Mouse (Mus musculus): ENCODE data around the gene Ddx56. TPM values are rescaled to one million over a fixed set of nuclear protein-coding genes. Genes with fewer than 3 reads are reported as not detected.
A peak's percentile ranks its signal among the peaks of the same experiment; 100 is the strongest.

The Ddx56 gene
- polyA plus RNA-seq, 1 experiment from 2014 or later, result 80.8 TPM

DNA sequence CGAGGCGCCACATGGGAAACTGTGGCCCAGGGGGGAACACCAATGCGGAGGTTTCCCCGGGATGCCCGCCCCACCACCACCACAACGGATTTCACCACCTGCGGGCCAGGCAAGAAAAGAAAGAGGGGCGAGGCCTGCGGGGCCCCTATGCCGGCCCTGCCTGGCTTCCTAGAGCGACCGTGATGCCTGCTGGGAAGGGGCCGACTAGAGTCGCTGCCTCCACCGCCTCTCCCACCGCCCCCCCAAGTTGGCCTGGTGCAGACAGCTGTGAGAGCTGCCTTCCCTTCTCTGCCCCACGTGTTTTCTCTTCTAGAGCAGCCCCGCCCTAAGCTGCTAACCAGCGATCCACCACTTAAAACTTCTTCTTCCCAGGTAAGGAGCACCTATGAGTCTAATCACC, 22.9 kb downstream of the Ddx56 start:
- Histone ChIP-seq H3K9ac (ENCODE audit: low read length) (no peak overlapping the region), H3K27ac (ENCODE audit: low read length) (no peak overlapping the region), H3K4me2 (ENCODE audit: low read depth, low read length) (no peak overlapping the region), H3K36me3 (ENCODE audit: control insufficient read depth, insufficient read depth, low read length) (no peaks in the 10 kb centered on the region), H3K4me3 (ENCODE audit: low read length) (no peak overlapping the region), H3K9me3 (ENCODE audit: control insufficient read depth, low read length) (no peaks in the 10 kb centered on the region), H3K27me3 (ENCODE audit: control insufficient read depth, insufficient read depth, low read depth, low read length) (no peaks in the 10 kb centered on the region), H3K4me1 (replicated peaks; ENCODE audit: control insufficient read depth, insufficient read depth, low read length) (no peaks in the 10 kb centered on the region)
- ATAC-seq (ENCODE audit: low read depth), result no peak
- WGBS, result 48% methylated on average over 18 of the region's 19 CpGs

DNA sequence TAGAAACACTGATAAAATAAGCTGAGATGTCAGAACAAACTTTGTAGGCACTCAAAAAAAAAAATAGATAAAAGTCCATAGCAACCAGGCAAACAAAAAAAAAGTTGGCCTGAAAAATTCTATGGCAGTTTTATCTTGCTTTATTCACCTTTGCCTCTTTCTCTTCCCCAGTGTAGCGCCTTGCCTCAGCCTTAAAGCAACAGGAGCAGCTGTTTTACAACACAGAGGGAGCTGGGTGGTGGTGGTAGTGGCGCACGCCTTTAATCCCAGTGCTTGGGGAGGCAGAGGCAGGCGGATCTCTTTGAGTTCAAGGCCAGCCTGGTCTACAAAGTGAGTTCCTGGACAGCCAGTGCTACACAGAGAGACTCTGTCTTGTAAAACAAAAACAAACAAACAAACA, 34.5 kb downstream of the Ddx56 start:
- Histone ChIP-seq H3K27ac (ENCODE audit: low read length) (no peak overlapping the region), H3K4me2 (ENCODE audit: low read depth, low read length) (no peak overlapping the region), H3K4me3 (ENCODE audit: low read length) (no peak overlapping the region), H3K4me1 (replicated peaks; ENCODE audit: control insufficient read depth, insufficient read depth, low read length) (no peaks in the 10 kb centered on the region), H3K27me3 (ENCODE audit: control insufficient read depth, insufficient read depth, low read depth, low read length) (no peaks in the 10 kb centered on the region), H3K36me3 (ENCODE audit: control insufficient read depth, insufficient read depth, low read length) (no peaks in the 10 kb centered on the region), H3K9me3 (ENCODE audit: control insufficient read depth, low read length) (peaks cover 9% of the 10 kb centered on the region; the same call in 1 of the 2 replicates), H3K9ac (ENCODE audit: low read length) (no peak overlapping the region)
- ATAC-seq (ENCODE audit: low read depth), result no peak
- 81% methylated on average over 4 of the region's 4 CpGs for WGBS

GRCm38 (mm10) chr11:6230012-6230411, 37.6 kb downstream of the Ddx56 start, which contains the start of gene Npc1l1:
Gene Npc1l1 (minus strand): TSS chr11:6230143.
- H3K36me3 ChIP-seq (ENCODE audit: control insufficient read depth, insufficient read depth, low read length), result no peaks in the 10 kb centered on the region
- peaks cover 2% of the 10 kb centered on the region; the same call in 1 of the 2 replicates for H3K9me3 ChIP-seq (ENCODE audit: control insufficient read depth, low read length)
- 60% methylated on average over 7 of the region's 7 CpGs for WGBS
- no peak within 1 kb of the TSS for H3K9ac ChIP-seq (ENCODE audit: low read length)
- no peak for ATAC-seq (ENCODE audit: low read depth)
- H3K4me2 ChIP-seq (ENCODE audit: low read depth, low read length), result no peak within 1 kb of the TSS
- no peak within 1 kb of the TSS for H3K27ac ChIP-seq (ENCODE audit: low read length)
- H3K4me3 ChIP-seq (ENCODE audit: low read length), result no peak within 1 kb of the TSS
- H3K4me1 ChIP-seq (replicated peaks; ENCODE audit: control insufficient read depth, insufficient read depth, low read length), result no peaks in the 10 kb centered on the region
- no peaks in the 10 kb centered on the region; the same call in 1 of the 2 replicates for H3K27me3 ChIP-seq (ENCODE audit: control insufficient read depth, insufficient read depth, low read depth, low read length)

DNA sequence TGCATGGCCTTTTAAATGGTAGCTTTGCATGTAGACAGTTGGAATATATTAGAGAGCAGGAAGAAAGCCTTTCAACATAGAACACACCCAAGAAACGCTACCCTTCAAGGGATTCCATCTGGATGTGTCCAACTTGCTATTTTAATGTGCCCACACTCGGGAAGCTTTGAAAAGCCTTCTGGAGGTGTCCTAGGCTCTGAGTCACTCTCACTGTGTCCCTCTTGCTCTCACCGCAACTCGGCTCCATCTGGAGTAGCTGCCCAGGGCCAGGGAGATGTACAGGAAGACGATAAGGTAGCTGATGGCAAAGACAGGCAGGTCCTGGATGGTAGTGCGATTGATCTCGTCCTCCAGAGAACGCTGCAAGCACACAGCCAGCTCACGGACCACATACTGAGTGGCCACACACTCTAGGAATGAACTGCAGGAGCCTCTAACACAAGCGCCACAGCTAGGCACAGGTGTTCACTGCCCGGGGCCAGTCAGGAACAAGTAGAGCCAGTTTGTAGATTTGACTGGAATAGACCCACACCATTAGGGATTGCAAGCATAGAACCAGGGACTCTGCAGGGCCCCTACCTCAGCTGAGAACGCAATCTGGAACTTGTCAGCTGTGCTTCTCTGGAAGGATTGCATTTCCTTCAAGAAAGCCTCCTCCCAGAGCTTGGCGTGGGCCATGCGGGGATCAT, 42.9 kb downstream of the Ddx56 start:
- no peaks in the 10 kb centered on the region for H3K4me1 ChIP-seq (replicated peaks; ENCODE audit: control insufficient read depth, insufficient read depth, low read length)
- no peak overlapping the region for H3K27ac ChIP-seq (ENCODE audit: low read length)
- ATAC-seq (ENCODE audit: low read depth), result no peak

GRCm38 (mm10) chr11:6222187-6222586, 45.4 kb downstream of the Ddx56 start:
- no peak for ATAC-seq (ENCODE audit: low read depth)
- Histone ChIP-seq H3K9me3 (ENCODE audit: control insufficient read depth, low read length) (no peaks in the 10 kb centered on the region), H3K4me1 (replicated peaks; ENCODE audit: control insufficient read depth, insufficient read depth, low read length) (no peaks in the 10 kb centered on the region), H3K4me2 (ENCODE audit: low read depth, low read length) (no peak overlapping the region), H3K27me3 (ENCODE audit: control insufficient read depth, insufficient read depth, low read depth, low read length) (no peaks in the 10 kb centered on the region; the same call in 1 of the 2 replicates), H3K27ac (ENCODE audit: low read length) (no peak overlapping the region), H3K4me3 (ENCODE audit: low read length) (no peak overlapping the region), H3K36me3 (ENCODE audit: control insufficient read depth, insufficient read depth, low read length) (no peaks in the 10 kb centered on the region), H3K9ac (ENCODE audit: low read length) (no peak overlapping the region)
- 90% methylated on average over 10 of the region's 10 CpGs for WGBS

More for the DNA sequence above, 42.9 kb downstream of the Ddx56 start:
- H3K36me3 ChIP-seq (ENCODE audit: control insufficient read depth, insufficient read depth, low read length), result no peaks in the 10 kb centered on the region
- H3K9ac ChIP-seq (ENCODE audit: low read length), result no peak overlapping the region
- H3K4me2 ChIP-seq (ENCODE audit: low read depth, low read length), result no peak overlapping the region
- 73% methylated on average over 14 of the region's 14 CpGs for WGBS
- no peaks in the 10 kb centered on the region for H3K9me3 ChIP-seq (ENCODE audit: control insufficient read depth, low read length)
- no peaks in the 10 kb centered on the region; the same call in 1 of the 2 replicates for H3K27me3 ChIP-seq (ENCODE audit: control insufficient read depth, insufficient read depth, low read depth, low read length)
- H3K4me3 ChIP-seq (ENCODE audit: low read length), result no peak overlapping the region

DNA sequence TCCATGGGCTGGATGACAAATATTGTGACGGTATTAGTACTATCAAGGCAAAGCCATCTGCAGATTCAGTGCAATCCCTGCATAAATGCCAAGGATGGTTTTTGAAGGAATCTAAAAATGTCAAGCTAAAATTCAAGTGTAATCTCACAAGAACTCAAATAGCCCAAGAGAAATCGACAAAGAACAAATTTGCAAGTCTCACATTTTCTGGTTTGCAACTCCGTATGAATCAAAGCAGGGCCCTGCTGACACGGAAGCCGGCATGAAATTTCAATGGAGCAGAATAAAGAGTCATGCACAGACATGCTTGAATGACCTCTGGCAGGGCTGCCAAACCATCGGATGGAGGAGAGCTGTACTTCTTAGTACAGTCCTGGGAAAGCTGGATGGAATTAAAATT, 47.6 kb downstream of the Ddx56 start:
- Histone ChIP-seq H3K9ac (ENCODE audit: low read length) (no peak overlapping the region), H3K36me3 (ENCODE audit: control insufficient read depth, insufficient read depth, low read length) (no peaks in the 10 kb centered on the region), H3K27me3 (ENCODE audit: control insufficient read depth, insufficient read depth, low read depth, low read length) (no peaks in the 10 kb centered on the region), H3K4me2 (ENCODE audit: low read depth, low read length) (no peak overlapping the region), H3K4me1 (replicated peaks; ENCODE audit: control insufficient read depth, insufficient read depth, low read length) (no peaks in the 10 kb centered on the region), H3K9me3 (ENCODE audit: control insufficient read depth, low read length) (no peaks in the 10 kb centered on the region), H3K27ac (ENCODE audit: low read length) (no peak overlapping the region), H3K4me3 (ENCODE audit: low read length) (no peak overlapping the region)
- ATAC-seq (ENCODE audit: low read depth), result no peak
- 86% methylated on average over 6 of the region's 6 CpGs for WGBS

- no peak overlapping the region for H3K9ac ChIP-seq (ENCODE audit: low read length)
- no peak for ATAC-seq (ENCODE audit: low read depth)
- no peaks in the 10 kb centered on the region for H3K9me3 ChIP-seq (ENCODE audit: control insufficient read depth, low read length)
- H3K4me2 ChIP-seq (ENCODE audit: low read depth, low read length), result no peak overlapping the region
- H3K36me3 ChIP-seq (ENCODE audit: control insufficient read depth, insufficient read depth, low read length), result no peaks in the 10 kb centered on the region
- H3K4me1 ChIP-seq (replicated peaks; ENCODE audit: control insufficient read depth, insufficient read depth, low read length), result no peaks in the 10 kb centered on the region
- 71% methylated on average over 11 of the region's 11 CpGs for WGBS
- H3K27ac ChIP-seq (ENCODE audit: low read length), result no peak overlapping the region
- no peaks in the 10 kb centered on the region for H3K27me3 ChIP-seq (ENCODE audit: control insufficient read depth, insufficient read depth, low read depth, low read length)
- no peak overlapping the region for H3K4me3 ChIP-seq (ENCODE audit: low read length)
Measured at GRCm38 (mm10) chr11:6218189-6218896, 49.2 kb downstream of the Ddx56 start.

GRCm38 (mm10) chr11:6216834-6217233, 50.7 kb downstream of the Ddx56 start:
- peak; percentile 41; the same call in 1 of the 2 replicates for ATAC-seq (ENCODE audit: low read depth)

More at GRCm38 (mm10) chr11:6216834-6217233, 50.7 kb downstream of the Ddx56 start:
- no peaks in the 10 kb centered on the region for H3K9me3 ChIP-seq (ENCODE audit: control insufficient read depth, low read length)
- H3K4me2 ChIP-seq (ENCODE audit: low read depth, low read length), result no peak overlapping the region
- no peaks in the 10 kb centered on the region for H3K27me3 ChIP-seq (ENCODE audit: control insufficient read depth, insufficient read depth, low read depth, low read length)
- no peaks in the 10 kb centered on the region for H3K36me3 ChIP-seq (ENCODE audit: control insufficient read depth, insufficient read depth, low read length)
- H3K9ac ChIP-seq (ENCODE audit: low read length), result no peak overlapping the region
- no peaks in the 10 kb centered on the region for H3K4me1 ChIP-seq (replicated peaks; ENCODE audit: control insufficient read depth, insufficient read depth, low read length)
- no peak overlapping the region for H3K4me3 ChIP-seq (ENCODE audit: low read length)
- H3K27ac ChIP-seq (ENCODE audit: low read length), result no peak overlapping the region
- WGBS, result 36% methylated on average over 3 of the region's 3 CpGs
